Mouse (Mus musculus): ENCODE results near the gene Scube3. TPM values are rescaled to one million over a fixed set of nuclear protein-coding genes. Genes with fewer than 3 reads are reported as not detected.
A peak's percentile ranks its signal among the peaks of the same experiment; 100 is the strongest.

The Scube3 gene
- total RNA-seq, 2 experiments from 2014 or later = 0.17 to 0.20 TPM

DNA sequence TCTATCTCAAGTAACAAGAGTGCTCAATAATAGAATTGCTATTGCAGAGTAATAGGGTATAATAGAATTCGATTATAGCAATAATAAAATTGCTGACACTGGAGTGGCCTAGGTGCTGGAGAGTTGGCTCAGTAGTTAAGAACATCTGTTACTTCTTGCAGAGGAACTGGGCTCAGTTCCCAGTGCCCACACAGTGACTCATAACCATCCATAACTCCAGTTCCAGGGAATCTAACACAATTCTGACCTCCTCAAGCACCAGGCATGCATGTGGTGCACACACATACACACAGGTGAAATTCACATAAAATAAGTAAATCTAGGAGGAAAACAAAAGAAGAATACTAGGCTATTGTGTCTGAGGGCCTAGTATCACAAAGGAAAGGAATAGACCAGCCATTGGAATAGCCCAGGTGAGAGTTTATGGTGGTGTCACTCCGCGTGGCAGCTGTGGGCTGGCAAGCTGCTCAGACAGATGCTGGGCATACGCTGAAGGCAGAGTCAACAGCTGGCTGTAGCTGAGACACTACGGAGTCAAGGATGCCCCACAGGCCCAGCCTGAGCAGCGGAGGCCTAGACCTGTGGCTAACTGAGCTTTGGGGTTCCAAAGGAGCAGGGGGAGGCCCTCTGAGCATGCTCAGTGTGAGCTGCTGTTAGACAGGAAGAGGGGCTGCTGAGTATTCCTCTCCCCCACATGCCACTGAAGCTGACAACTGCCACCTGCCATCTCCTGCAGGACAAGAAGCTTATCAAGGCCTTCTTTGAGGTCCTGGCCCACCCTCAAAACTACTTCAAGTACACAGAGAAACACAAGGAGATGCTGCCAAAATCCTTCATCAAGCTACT lies 28.7 kb downstream of the Scube3 start:
- no peak for DNase-seq
- Histone ChIP-seq H3K4me3 (no peak overlapping the region), H3K27ac (no peak overlapping the region)
- intact Hi-C loops (cut with DNase I) = no loop called here
- no peak for TF ChIP-seq CTCF (IDR thresholded peaks at IDR 0.05)

DNA sequence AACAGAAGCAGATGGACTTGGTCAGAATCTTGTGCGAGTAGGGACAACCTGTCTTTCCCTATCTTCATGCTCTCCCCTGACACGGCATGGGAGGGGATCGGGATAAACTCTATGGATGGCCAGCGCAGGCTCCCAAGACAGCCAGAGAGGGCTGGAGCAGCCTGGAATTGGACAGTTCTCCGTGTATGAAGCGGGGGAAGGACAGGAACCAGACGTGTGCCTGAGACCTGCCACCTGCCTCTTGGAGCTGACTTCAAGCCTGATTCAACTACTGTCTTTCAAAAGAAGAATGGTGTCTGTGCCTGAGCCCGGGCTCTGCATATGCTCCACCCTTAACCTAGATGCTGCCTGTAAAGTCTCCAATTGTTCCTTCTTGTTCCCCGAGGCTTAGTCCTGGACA lies 30.7 kb downstream of the Scube3 start:
- no peak for DNase-seq
- no peak for TF ChIP-seq CTCF (IDR thresholded peaks at IDR 0.05)
- Histone ChIP-seq H3K27ac (peak overlapping the region; percentile 62), H3K4me3 (no peak overlapping the region)
- intact Hi-C loops (cut with DNase I) = no loop called here

DNA sequence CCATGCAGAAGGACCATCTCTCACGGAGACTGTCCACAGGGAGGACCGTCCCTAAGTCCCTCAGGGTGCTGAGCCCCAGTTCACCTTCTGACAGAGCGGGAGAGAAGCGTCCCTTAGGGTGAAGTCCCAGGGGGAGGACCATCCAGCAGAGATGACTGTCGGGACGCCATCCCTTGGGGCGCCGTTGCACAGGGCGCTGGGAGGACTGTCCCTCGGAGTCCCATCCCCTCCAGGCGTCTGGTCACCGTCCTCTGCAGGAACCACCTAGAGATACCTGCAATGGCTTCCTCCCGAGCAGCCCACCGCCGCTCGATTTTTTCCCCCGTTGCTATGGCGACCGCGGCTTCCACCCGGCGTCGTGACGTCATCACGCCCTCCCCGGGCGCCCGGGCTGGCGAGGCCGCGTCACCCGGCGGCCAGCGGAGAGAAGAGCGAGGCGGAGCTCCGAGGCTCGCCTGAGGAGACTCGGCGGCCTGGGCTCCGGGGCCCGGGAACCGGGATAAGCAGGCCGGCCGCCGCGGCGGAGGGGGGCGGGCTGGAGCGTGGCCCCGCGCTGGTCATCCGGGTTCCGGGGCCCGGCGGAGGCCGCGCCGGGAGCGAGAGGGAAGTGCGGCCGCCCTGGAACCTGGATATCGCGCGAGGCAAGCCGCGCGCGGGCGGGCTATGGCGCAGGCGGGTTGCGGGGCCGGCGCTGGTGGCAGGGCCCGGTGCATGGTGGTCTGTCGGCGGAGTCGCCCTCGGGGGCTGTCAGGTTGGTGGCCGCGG lies 35.0 kb downstream of the Scube3 start, which contains the start of gene Zfp523:
Zfp523 (plus strand) TSS at position 355 of the 765 bp plus-strand sequence.
- TF ChIP-seq CTCF (IDR thresholded peaks at IDR 0.05) = no peak
- intact Hi-C loops (cut with DNase I) = no loop called here
- peak within 1 kb of the TSS; percentile 91 for H3K4me3 ChIP-seq
- H3K27ac ChIP-seq = peak within 1 kb of the TSS; percentile 98
- DNase-seq = peak; percentile 95

DNA sequence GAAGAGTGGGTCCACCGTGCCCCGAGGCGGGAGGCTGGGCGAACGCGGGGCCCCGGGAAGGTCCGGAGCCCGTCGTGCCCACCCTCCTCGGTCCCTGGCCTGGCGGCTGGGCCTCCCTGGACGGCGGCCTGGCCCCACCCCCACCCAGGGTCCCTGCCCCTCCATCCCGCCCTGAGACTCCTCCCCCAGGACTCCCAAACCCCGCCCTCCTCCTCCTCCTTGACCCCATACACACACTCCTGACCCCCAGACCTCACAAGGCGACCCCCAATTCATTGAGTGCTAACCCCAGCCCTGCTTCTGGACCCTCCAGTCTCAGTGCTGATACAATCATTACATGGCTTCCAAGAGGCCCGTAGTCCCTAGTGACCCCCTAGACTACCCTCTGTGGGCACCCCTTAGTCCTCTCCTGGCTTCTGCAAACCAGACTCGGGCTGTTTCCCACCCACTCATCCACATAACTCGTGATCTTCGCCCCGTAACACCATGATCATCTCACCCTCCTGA lies 35.7 kb downstream of the Scube3 start:
- TF ChIP-seq CTCF (IDR thresholded peaks at IDR 0.05) = no peak
- DNase-seq = no peak
- intact Hi-C loops (cut with DNase I) = no loop called here
- Histone ChIP-seq H3K27ac (peak overlapping the region; percentile 98), H3K4me3 (peak overlapping the region; percentile 91)

DNA sequence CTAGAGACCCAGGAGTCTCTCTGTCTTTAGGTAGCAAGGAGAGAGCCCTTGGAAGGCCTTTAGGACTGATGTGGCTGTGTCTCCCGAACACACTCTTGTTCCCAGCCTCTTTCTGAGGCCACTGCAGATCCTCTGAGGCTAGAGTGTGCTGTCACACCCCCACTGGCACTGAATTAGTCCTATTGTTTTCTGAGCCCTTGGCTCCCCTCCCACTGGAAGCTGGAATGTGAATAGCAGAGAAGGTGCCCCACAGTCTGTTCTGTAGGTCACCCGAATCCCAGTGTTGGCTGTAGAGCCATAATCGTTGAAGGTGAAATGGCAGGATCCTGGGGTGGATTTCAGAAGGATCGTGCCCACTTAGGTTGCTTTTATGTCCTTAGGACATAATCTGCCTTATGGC lies 38.4 kb downstream of the Scube3 start:
- Histone ChIP-seq H3K4me3 (no peak overlapping the region), H3K27ac (peak overlapping the region; percentile 2; the same call in 1 of the 2 replicates)
- DNase-seq = no peak
- TF ChIP-seq CTCF (IDR thresholded peaks at IDR 0.05) = no peak
- intact Hi-C loops (cut with DNase I) = no loop called here

DNA sequence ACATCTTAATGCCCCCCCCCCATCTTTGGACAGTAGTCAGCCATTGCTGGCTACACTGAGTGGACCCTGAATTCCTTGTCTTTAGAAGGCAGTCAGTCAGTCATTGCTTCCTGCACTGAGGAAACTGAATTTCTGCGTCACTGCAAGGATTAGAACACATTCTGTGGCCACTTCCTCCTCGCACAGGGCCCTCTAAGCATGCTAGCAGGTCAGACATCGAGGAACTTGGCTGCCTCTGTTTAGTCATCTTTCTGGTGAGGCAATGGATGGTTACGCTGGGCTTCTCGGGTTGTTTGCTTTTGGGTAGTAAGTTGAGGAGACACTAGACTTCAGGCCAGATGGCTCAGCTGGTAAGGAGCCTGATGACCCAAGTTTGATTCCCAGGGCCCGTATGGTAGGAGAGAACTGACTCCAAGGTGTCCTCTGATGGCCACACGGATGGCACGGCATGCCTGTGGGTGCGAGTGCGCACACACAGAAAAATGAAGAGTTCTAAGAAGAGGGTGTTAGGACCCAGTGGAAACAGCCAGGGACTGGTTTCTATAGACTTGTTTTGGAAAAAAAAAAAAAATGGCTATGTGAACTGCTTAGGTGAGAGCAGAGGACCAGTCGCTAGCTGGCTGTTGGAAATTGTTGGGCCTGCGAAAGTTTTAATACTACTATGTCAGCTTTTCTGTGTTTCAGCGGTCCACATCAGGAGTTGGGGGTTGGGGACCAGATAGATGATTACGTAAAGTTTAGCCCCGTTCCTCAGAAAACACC lies 39.0 kb downstream of the Scube3 start:
- no peak overlapping the region for H3K4me3 ChIP-seq
- intact Hi-C loops (cut with DNase I) = no loop called here
- peak overlapping the region; percentile 2; the same call in 1 of the 2 replicates for H3K27ac ChIP-seq
- no peak for DNase-seq
- TF ChIP-seq CTCF (IDR thresholded peaks at IDR 0.05) = no peak

DNA sequence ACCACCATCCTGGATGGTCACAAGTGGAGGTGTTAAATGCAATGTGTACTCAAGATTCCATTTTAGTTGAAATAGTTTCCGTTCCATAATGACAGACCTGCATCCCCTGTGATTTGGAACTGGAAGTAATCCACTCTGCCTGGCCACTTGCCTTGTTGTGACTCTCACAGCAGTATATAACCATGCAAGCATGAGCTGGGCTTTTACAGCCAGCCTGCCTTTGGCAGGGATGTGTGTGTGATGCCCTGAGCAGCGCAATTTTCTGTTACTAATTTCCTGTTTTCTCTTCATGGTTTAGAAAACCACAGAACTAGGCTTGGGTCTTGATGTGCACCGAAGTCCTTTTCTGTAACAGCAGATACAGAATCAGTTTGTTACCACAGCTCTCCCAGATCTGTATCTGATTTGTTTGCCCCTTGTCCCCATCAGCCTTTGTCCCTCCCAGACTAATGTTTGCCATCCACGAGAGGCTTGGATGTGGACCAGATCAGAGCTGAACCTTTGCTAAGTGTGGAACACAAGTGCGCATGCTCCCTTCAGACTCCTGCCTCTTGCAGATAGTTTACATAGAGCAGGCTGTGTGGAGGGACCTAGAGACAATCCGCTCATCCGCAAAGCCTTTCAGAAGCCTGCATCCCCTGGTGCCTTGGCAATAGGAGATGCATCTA lies 43.2 kb downstream of the Scube3 start:
- no peak for TF ChIP-seq CTCF (IDR thresholded peaks at IDR 0.05)
- no peak for DNase-seq
- H3K27ac ChIP-seq = no peak overlapping the region
- intact Hi-C loops (cut with DNase I) = no loop called here
- H3K4me3 ChIP-seq = no peak overlapping the region

DNA sequence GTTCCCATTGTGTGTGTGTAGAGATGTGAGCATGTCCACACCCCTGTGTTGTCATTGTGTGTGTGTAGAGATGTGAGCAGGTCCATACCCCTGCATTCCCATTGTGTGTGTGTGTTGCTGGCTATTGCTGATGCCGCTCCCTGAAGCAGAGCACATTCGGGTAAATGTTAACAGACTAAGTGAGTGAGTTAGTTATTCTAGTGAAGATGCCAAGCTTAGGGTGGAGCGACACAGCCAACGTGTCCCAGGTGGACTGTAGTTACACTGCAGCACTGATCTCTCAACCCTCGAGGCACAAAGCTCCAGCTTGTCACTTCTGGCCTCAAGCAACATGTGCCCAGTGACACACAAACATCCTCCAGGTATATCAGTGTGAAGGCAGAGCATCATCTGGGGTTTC lies 46.4 kb downstream of the Scube3 start:
- Histone ChIP-seq H3K4me3 (no peak overlapping the region), H3K27ac (no peak overlapping the region)
- intact Hi-C loops (cut with DNase I) = no loop called here
- no peak for DNase-seq
- no peak for TF ChIP-seq CTCF (IDR thresholded peaks at IDR 0.05)

DNA sequence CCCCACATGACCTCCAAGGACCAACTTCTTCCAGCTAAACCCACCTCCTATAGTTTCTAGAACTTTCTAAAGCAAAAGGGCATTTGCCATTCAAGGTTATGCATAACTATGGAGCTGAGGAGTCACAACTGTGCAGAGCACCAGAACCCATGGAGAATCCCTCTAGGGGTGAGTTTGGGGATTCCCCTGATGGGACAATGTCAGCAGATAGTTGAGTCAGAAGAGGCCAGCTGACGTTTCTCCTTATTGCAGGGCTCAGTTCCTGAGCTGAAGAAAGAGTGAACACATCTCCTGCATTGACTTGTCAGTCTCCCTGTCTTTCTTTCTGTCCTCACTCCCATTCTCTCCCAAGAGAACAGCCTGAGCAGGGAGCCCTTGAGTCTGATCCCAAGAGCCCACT lies 50.8 kb downstream of the Scube3 start:
- no peak for TF ChIP-seq CTCF (IDR thresholded peaks at IDR 0.05)
- intact Hi-C loops (cut with DNase I) = no loop called here
- DNase-seq = no peak
- no peak overlapping the region for H3K27ac ChIP-seq
- no peak overlapping the region for H3K4me3 ChIP-seq

DNA sequence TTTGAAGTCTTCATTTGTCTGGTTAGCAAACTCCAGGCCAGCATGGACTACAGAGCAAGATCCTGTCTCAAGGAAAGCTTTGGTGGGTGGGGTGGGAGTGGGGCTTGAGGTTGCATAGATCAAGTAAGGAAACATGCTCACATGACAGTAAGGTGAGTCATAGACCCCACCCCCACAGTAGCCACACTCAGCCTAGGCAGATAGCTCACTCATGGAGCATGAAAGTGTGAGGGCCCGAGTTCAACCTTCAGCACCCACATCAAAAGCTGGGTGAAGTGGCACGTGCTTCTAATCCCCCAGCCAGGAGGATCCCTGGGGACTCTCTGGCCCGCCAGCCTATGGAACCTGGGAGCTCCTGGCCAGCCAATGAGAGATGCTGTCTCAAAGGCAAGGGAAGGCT lies 51.6 kb downstream of the Scube3 start:
- DNase-seq = no peak
- intact Hi-C loops (cut with DNase I) = no loop called here
- no peak for TF ChIP-seq CTCF (IDR thresholded peaks at IDR 0.05)
- Histone ChIP-seq H3K27ac (no peak overlapping the region), H3K4me3 (no peak overlapping the region)

DNA sequence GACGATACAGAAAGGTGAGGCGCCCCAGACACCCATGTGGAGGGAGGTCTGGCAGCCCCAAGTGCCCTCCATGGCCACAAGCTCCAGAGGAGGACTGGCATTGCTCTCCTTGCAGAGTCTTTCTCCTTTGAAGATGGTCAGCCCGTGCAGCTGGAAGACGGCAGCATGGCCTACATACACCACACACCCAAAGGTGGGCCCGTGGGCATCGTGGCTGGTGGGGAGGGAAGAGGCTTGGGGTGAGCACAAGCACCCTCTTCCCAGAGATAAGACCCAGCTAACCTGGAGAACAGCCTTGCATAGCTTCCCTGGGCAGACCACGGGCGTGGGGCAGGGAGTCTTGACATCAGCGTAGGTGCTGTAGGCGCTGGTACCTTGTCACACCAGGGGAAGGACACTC lies 53.1 kb downstream of the Scube3 start:
- DNase-seq = no peak
- Histone ChIP-seq H3K4me3 (no peak overlapping the region), H3K27ac (no peak overlapping the region)
- no peak for TF ChIP-seq CTCF (IDR thresholded peaks at IDR 0.05)
- intact Hi-C loops (cut with DNase I) = no loop called here

DNA sequence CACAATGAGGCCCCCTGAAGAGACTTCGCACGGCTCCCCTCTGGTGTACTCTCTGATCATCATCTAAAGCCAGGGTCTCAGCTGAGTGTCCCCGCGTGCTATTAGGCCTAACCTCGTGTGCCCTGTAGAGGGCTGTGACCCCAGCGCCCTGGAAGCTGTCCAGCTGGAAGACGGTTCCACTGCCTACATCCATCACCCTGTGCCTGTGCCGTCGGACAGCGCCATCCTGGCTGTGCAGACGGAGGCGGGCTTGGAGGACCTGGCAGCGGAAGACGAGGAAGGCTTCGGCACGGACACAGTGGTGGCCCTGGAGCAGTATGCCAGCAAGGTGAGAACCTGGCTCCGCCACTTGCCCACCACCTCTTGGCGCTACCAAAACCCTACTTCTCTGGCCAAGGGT lies 55.7 kb downstream of the Scube3 start:
- no peak for DNase-seq
- intact Hi-C loops (cut with DNase I) = no loop called here
- Histone ChIP-seq H3K27ac (no peak overlapping the region), H3K4me3 (no peak overlapping the region)
- TF ChIP-seq CTCF (IDR thresholded peaks at IDR 0.05) = no peak
